ENCODE assay signal across 21 mouse cellular contexts in genomic region chr5:118622346-118622745, GRCm38 (mm10).
DNase-seq lines count a peak whose midpoint lies in the region; ATAC-seq lines count a peak whose summit lies in the region.
"Had no signal": no experiment of that assay in that cellular context is flagged by ENCODE, and none has a peak within 500 bp of the region (broad histone marks: within the 10 kb centered on the region; RNA-seq: fewer than 3 reads in every experiment).

No protein-coding gene starts in this region.

- H3K27ac ChIP-seq in intestine, embryonic 15.5 days, result no peak overlapping the region
- no peak overlapping the region for H3K27ac ChIP-seq in heart, embryonic 10.5 days
- H3K27ac ChIP-seq: gastrocnemius, adult 2 months; heart, embryonic 15.5 days; hindbrain, embryonic 10.5 days; hindbrain, embryonic 14.5 days had no signal

- 79% methylated on average over 5 of the region's 5 CpGs for WGBS in intestine, embryonic 15.5 days
- 91% methylated on average over 5 of the region's 5 CpGs for WGBS in heart, embryonic 10.5 days

- H3K36me3 ChIP-seq in intestine, embryonic 15.5 days, result no peaks in the 10 kb centered on the region
- no peaks in the 10 kb centered on the region for H3K36me3 ChIP-seq in heart, embryonic 10.5 days
- H3K36me3 ChIP-seq: heart, embryonic 12.5 days; heart, embryonic 15.5 days; hindbrain, embryonic 10.5 days had no signal

- H3K4me3 ChIP-seq in intestine, embryonic 15.5 days (replicated peaks), result no peak overlapping the region
- no peak overlapping the region for H3K4me3 ChIP-seq in heart, embryonic 10.5 days
- H3K4me3 ChIP-seq: gastrocnemius, adult 2 months; heart, embryonic 12.5 days; heart, embryonic 15.5 days; hindbrain, embryonic 10.5 days had no signal

- H3K9me3 ChIP-seq in intestine, embryonic 15.5 days, result no peaks in the 10 kb centered on the region
- no peaks in the 10 kb centered on the region for H3K9me3 ChIP-seq in heart, embryonic 10.5 days
- H3K9me3 ChIP-seq: heart, embryonic 12.5 days; heart, embryonic 15.5 days; hindbrain, embryonic 10.5 days had no signal

- H3K4me1 ChIP-seq in intestine, embryonic 15.5 days (replicated peaks), result peaks cover 31% of the 10 kb centered on the region
- peaks cover 71% of the 10 kb centered on the region for H3K4me1 ChIP-seq in heart, embryonic 10.5 days

- H3K27me3 ChIP-seq in intestine, embryonic 15.5 days (replicated peaks), result no peaks in the 10 kb centered on the region
- H3K27me3 ChIP-seq in heart, embryonic 10.5 days (ENCODE audit: insufficient read depth, poor library complexity, severe bottlenecking), result no peaks in the 10 kb centered on the region
- H3K27me3 ChIP-seq: heart, embryonic 12.5 days; heart, embryonic 15.5 days had no signal

- peak; percentile 43; the same call in 1 of the 2 replicates for ATAC-seq in intestine, embryonic 15.5 days
- ATAC-seq: activated CD4-positive, CD25-positive, alpha-beta regulatory T cell, adult 4 months; forebrain, embryonic 14.5 days; forebrain, postnatal 0 days had no signal

- H3K9ac ChIP-seq in intestine, embryonic 15.5 days, result no peak overlapping the region
- H3K9ac ChIP-seq: forebrain, postnatal 0 days; heart, embryonic 12.5 days; heart, embryonic 15.5 days; hindbrain, embryonic 14.5 days had no signal

- no peak overlapping the region for H3K4me2 ChIP-seq in intestine, embryonic 15.5 days (replicated peaks)
- H3K4me2 ChIP-seq: heart, embryonic 12.5 days; heart, embryonic 15.5 days; hindbrain, embryonic 14.5 days had no signal

- DNase-seq in 416B (ENCODE audit: low read depth), result peak; percentile 31
- peak; percentile 65 for DNase-seq in fat pad, adult 2 months (ENCODE audit: extremely low read depth, low read depth, low spot score)
- no peak for DNase-seq in testis, postnatal 10 days (ENCODE audit: low spot score)
- DNase-seq in spleen, adult 12 weeks (ENCODE audit: low spot score), result no peak
- no peak for DNase-seq in heart, embryonic 10.5 days (ENCODE audit: low spot score)
- DNase-seq: adrenal gland, postnatal 10 days; cerebellum, adult 18-20 months; cerebellum, adult 9-10 months; cerebellum, postnatal 14 days; forebrain, postnatal 0 days; gastrocnemius, adult 2 months; gastrocnemius, postnatal 14 days; heart, postnatal 10 days; heart, postnatal 36 days had no signal

Comparison
In these comparisons a context has a peak if more than half of its experiments do, and no peak if none do; other contexts are left out.
1. DNase-seq: peak in 416B (single experiment) and fat pad, adult 2 months (single experiment); none in testis, postnatal 10 days (single experiment), spleen, adult 12 weeks (single experiment) and heart, embryonic 10.5 days (single experiment).